Mouse (Mus musculus) liver, embryonic 15.5 days (tissue): ENCODE measurements around the gene Ankrd63. TPM values are rescaled to one million over a fixed set of nuclear protein-coding genes. Genes with fewer than 3 reads are reported as not detected.

Experiments used
- ATAC-seq: fragments of 200-750 bp; cut with Nextera tagmentation; 2 replicates; pipeline ENCODE4 v1.8.0; 2017; ENCODE audit warnings: moderate number of reproducible peaks, mild to moderate bottlenecking, moderate library complexity; ENCODE audit not compliant: insufficient read depth
- H3K27ac ChIP-seq: fragments of 300-500 bp; sonication (generic); replicated peaks from 2 replicates; pipeline ENCODE4 v1.5.1; 2015; ENCODE audit warnings: mild to moderate bottlenecking, inconsistent platforms
- H3K27me3 ChIP-seq: fragments of 300-500 bp; sonication (generic); 2 replicates; pipeline ENCODE4 v1.6.1; 2015; ENCODE audit warnings: mild to moderate bottlenecking, inconsistent platforms
- H3K36me3 ChIP-seq: fragments of 300-500 bp; sonication (generic); replicated peaks from 2 replicates; pipeline ENCODE4 v1.6.1; 2015; ENCODE audit warnings: moderate library complexity, mild to moderate bottlenecking, inconsistent platforms
- H3K4me1 ChIP-seq: fragments of 300-500 bp; sonication (generic); replicated peaks from 2 replicates; pipeline ENCODE4 v1.6.1; 2015; ENCODE audit warnings: inconsistent platforms
- H3K4me2 ChIP-seq: fragments of 300-500 bp; sonication (generic); 2 replicates; pipeline ENCODE4 v1.6.1; 2015; ENCODE audit warnings: moderate library complexity, mild to moderate bottlenecking, inconsistent platforms
- H3K4me3 ChIP-seq: fragments of 300-500 bp; sonication (generic); replicated peaks from 2 replicates; pipeline ENCODE4 v1.5.1; 2015; ENCODE audit warnings: mild to moderate bottlenecking, inconsistent platforms
- H3K9ac ChIP-seq: fragments of 300-500 bp; sonication (generic); 2 replicates; pipeline ENCODE4 v1.6.1; 2015; ENCODE audit warnings: moderate library complexity, mild to moderate bottlenecking, inconsistent platforms
- H3K9me3 ChIP-seq: fragments of 300-500 bp; sonication (generic); replicated peaks from 2 replicates; pipeline ENCODE4 v1.6.1; 2016; ENCODE audit warnings: inconsistent platforms
- WGBS: fragments of 180-500 bp; shearing (Covaris S2); methylation state at CpG from one replicate; pipeline ENCODE4 v1.1.7; 2015; ENCODE audit warnings: mixed read lengths; ENCODE audit not compliant: insufficient replicate concordance; 5-methylcytosine and 5-hydroxymethylcytosine counted together
- polyA plus RNA-seq: library from polyadenylated mRNA; unstranded; fragments of >200 nt; fragmentation: Nextera tagmentation; extraction: Ambion mirVana; gene quantifications from 2 replicates; pipeline ENCODE4 v1.2.1, GENCODE M21; 2015

Ankrd63 gene
- polyA plus RNA-seq, 1 experiment from 2014 or later = 0.07 TPM

GRCm38 (mm10) chr2:118686693-118687092 lies 17.1 kb downstream of the Ankrd63 start:
- Histone ChIP-seq H3K9me3 (no peaks in the 10 kb centered on the region), H3K4me1 (peaks cover 5% of the 10 kb centered on the region), H3K36me3 (no peaks in the 10 kb centered on the region), H3K4me2 (no peak overlapping the region), H3K4me3 (no peak overlapping the region), H3K27ac (no peak overlapping the region), H3K9ac (no peak overlapping the region), H3K27me3 (peaks cover 29% of the 10 kb centered on the region; the same call in 1 of the 2 replicates)
- WGBS = 63% methylated on average over 8 of the region's 8 CpGs
- no peak for ATAC-seq

DNA sequence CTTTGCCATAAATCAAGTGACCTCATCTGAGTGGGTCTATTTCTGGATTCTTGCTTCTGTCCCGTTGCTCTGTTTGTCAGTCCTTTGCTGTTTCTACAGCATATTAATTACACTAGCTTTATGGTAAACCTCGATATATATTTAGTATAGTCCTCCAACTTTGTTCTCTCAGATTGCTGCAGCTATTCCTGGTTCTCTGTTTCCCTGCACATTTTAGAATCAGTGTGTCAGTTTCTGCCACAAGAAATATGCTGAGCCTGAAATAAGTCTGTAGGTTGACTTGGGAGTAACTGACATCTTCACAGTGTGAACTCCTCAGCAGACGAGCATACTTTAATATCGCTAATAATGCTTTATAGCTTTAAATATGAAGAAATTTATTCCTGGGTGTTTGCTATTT lies 18.7 kb downstream of the Ankrd63 start:
- no peak for ATAC-seq
- Histone ChIP-seq H3K27ac (no peak overlapping the region), H3K27me3 (peaks cover 32% of the 10 kb centered on the region), H3K9me3 (no peaks in the 10 kb centered on the region), H3K36me3 (no peaks in the 10 kb centered on the region), H3K4me1 (peaks cover 5% of the 10 kb centered on the region), H3K4me2 (no peak overlapping the region), H3K4me3 (no peak overlapping the region), H3K9ac (no peak overlapping the region)
- WGBS = 71% methylated on average over 4 of the region's 4 CpGs

GRCm38 (mm10) chr2:118682544-118683260 lies 21.1 kb downstream of the Ankrd63 start:
- no peak for ATAC-seq
- Histone ChIP-seq H3K4me2 (no peak overlapping the region), H3K27me3 (peaks cover 43% of the 10 kb centered on the region), H3K4me1 (peaks cover 9% of the 10 kb centered on the region), H3K36me3 (no peaks in the 10 kb centered on the region), H3K27ac (no peak overlapping the region), H3K9me3 (no peaks in the 10 kb centered on the region), H3K9ac (no peak overlapping the region), H3K4me3 (no peak overlapping the region)
- WGBS = 39% methylated on average over 8 of the region's 8 CpGs

DNA sequence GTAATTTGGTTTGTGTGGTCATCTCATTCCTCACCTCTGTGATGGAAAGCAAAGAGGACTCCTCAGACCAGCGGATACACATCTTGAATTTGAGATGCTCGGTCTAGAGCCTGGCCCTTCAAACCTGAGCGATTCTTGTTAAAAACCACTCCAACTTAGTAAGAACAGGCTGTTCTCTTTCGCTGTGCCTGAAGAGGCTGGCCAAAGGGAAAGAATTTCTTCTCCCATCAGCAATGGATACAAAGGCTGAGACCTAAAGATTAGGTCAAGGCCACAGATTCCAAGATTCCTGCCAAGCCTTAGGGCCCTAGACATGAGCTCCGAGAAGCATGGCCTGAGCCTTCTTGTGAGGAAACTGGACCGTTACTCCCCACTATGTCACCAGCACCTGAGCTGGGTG lies 22.8 kb downstream of the Ankrd63 start:
- peaks cover 60% of the 10 kb centered on the region for H3K27me3 ChIP-seq
- no peaks in the 10 kb centered on the region for H3K9me3 ChIP-seq
- 82% methylated on average over 6 of the region's 6 CpGs for WGBS
- no peak overlapping the region for H3K9ac ChIP-seq
- no peak overlapping the region for H3K4me3 ChIP-seq
- no peak for ATAC-seq
- H3K36me3 ChIP-seq = no peaks in the 10 kb centered on the region
- H3K27ac ChIP-seq = no peak overlapping the region
- H3K4me2 ChIP-seq = no peak overlapping the region
- peaks cover 21% of the 10 kb centered on the region for H3K4me1 ChIP-seq

DNA sequence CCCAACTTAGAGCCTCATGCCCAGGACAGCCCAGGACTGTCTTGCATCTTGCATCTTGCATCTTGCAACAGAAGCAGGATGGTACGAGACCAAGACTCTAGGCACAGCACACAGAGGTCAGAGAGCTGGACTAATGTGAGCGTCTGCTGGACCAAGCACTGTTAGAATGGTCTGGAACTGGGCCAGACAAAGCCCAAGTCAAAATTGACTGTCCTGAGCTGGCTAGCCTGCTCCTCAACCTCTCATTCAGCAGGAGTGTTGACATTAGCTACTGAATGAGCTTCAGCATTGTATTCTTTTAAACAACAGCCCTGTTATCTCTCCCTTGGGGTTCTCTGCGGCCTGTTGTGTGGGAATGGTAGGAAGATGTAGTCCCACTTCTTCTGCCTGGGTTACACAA lies 24.2 kb downstream of the Ankrd63 start:
- no peaks in the 10 kb centered on the region for H3K36me3 ChIP-seq
- no peak overlapping the region for H3K27ac ChIP-seq
- no peak overlapping the region for H3K9ac ChIP-seq
- WGBS = 63% methylated on average over 3 of the region's 3 CpGs
- H3K4me3 ChIP-seq = no peak overlapping the region
- H3K4me2 ChIP-seq = no peak overlapping the region
- peaks cover 73% of the 10 kb centered on the region for H3K27me3 ChIP-seq
- no peaks in the 10 kb centered on the region for H3K9me3 ChIP-seq
- ATAC-seq = no peak
- peaks cover 21% of the 10 kb centered on the region for H3K4me1 ChIP-seq

- peak overlapping the region; percentile 89 for H3K4me2 ChIP-seq
- no peaks in the 10 kb centered on the region for H3K9me3 ChIP-seq
- H3K36me3 ChIP-seq = no peaks in the 10 kb centered on the region
- H3K9ac ChIP-seq = 0 out of 2 replicates have a peak overlapping the region, but pooled peaks have one; percentile 35
- H3K4me1 ChIP-seq = peaks cover 21% of the 10 kb centered on the region
- peak; percentile 32; the same call in 1 of the 2 replicates for ATAC-seq
- peaks cover 86% of the 10 kb centered on the region for H3K27me3 ChIP-seq
- 13% methylated on average over 4 of the region's 4 CpGs for WGBS
- no peak overlapping the region for H3K27ac ChIP-seq
- peak overlapping the region; percentile 56 for H3K4me3 ChIP-seq
Observed at GRCm38 (mm10) chr2:118677817-118678216, 25.9 kb downstream of the Ankrd63 start.

- peaks cover 86% of the 10 kb centered on the region for H3K27me3 ChIP-seq
Observed at GRCm38 (mm10) chr2:118676839-118677741, 26.7 kb downstream of the Ankrd63 start.

GRCm38 (mm10) chr2:118674500-118674899 lies 29.3 kb downstream of the Ankrd63 start:
- Histone ChIP-seq H3K36me3 (no peaks in the 10 kb centered on the region), H3K4me2 (no peak overlapping the region), H3K27ac (no peak overlapping the region), H3K4me1 (peaks cover 17% of the 10 kb centered on the region), H3K9me3 (no peaks in the 10 kb centered on the region), H3K4me3 (no peak overlapping the region), H3K27me3 (peaks cover 83% of the 10 kb centered on the region), H3K9ac (no peak overlapping the region)
- 22% methylated on average over 7 of the region's 7 CpGs for WGBS
- no peak for ATAC-seq

More at GRCm38 (mm10) chr2:118676839-118677741, 26.7 kb downstream of the Ankrd63 start:
- ATAC-seq = peak; percentile 40; the same call in 1 of the 2 replicates
- H3K36me3 ChIP-seq = no peaks in the 10 kb centered on the region
- WGBS = 2% methylated on average over 89 of the region's 89 CpGs
- H3K4me3 ChIP-seq = peak overlapping the region; percentile 56
- H3K9ac ChIP-seq = peak overlapping the region; percentile 35; the same call in 1 of the 2 replicates
- no peak overlapping the region for H3K27ac ChIP-seq
- no peaks in the 10 kb centered on the region for H3K9me3 ChIP-seq
- H3K4me2 ChIP-seq = peak overlapping the region; percentile 89
- peaks cover 17% of the 10 kb centered on the region for H3K4me1 ChIP-seq

DNA sequence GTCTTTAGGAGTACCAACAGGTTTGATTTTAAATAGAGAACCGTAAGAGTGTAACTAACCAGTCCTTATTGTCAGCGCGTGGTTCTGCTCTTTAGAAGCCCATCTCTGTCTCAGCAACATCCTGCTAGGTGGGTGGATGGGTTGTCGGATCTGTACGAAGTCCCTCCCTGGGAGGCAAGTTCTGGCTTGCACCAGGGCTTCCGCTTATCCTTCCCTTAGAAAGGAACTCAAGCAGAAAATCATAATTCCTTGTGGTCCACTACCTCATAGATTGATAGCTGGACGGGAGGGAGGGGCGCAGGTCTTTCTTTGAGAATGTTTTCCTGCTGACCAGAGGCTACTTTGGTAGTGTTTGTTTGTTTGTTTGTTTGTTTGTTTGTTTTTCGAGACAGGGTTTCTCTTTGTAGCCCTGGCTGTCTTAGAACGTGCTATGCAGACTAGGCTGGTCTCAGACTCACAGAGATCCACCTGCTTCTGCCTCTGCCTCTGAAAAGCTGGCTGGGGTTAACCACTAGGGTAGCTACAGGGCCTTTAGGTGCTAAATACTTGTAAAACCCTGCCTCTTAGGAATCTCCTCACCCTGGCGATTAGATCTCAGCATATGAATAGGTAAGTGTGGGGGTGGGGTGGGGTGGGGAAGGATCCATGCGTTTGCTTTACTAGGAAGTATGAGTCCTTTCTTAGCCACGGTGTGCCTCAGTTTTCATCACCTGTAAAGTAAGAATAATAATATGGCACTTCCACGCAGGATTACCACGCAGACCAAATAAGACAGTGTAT lies 29.9 kb downstream of the Ankrd63 start:
- no peak overlapping the region for H3K27ac ChIP-seq
- no peak overlapping the region for H3K4me3 ChIP-seq
- ATAC-seq = no peak
- H3K9ac ChIP-seq = no peak overlapping the region
- 36% methylated on average over 15 of the region's 15 CpGs for WGBS
- H3K36me3 ChIP-seq = no peaks in the 10 kb centered on the region
- H3K4me2 ChIP-seq = no peak overlapping the region
- no peaks in the 10 kb centered on the region for H3K9me3 ChIP-seq
- H3K4me1 ChIP-seq = peaks cover 17% of the 10 kb centered on the region
- peaks cover 77% of the 10 kb centered on the region for H3K27me3 ChIP-seq

DNA sequence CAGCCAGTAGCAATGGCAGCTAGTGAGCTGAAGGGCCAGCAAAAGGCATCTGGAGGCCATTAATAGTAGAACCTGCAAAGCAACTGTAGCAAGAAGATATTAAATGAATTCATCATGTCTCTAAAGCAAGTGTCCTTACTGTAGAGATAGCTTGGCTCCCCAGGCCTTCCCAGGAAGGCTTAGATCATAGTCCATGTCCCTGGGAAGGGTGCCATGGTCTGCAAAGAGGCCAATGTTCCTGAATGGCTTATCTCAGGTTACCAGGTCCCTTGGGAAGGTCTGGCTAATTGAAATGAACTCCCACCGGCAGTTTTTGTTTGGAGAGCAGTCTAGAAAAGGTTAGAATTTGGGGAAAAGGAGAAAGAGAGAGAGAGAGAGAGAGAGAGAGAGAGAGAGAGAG lies 32.0 kb downstream of the Ankrd63 start:
- 57% methylated on average over 1 of the region's 1 CpGs for WGBS
- Histone ChIP-seq H3K4me2 (no peak overlapping the region), H3K4me3 (no peak overlapping the region), H3K9ac (no peak overlapping the region), H3K9me3 (no peaks in the 10 kb centered on the region), H3K27me3 (peaks cover 55% of the 10 kb centered on the region), H3K36me3 (no peaks in the 10 kb centered on the region), H3K27ac (no peak overlapping the region), H3K4me1 (peaks cover 11% of the 10 kb centered on the region)
- ATAC-seq = no peak
